ENCODE assay signal across 10 mouse cellular contexts in genomic region chr4:130273698-130274345, GRCm38 (mm10). TPM values are rescaled to one million over a fixed set of nuclear protein-coding genes. Genes with fewer than 3 reads are reported as not detected.
DNase-seq lines count a peak whose midpoint lies in the region; ATAC-seq lines count a peak whose summit lies in the region.
"Had no signal": no experiment of that assay in that cellular context is flagged by ENCODE, and none has a peak within 500 bp of the region (broad histone marks: within the 10 kb centered on the region; RNA-seq: fewer than 3 reads in every experiment).

No protein-coding gene starts in this region.

- peak overlapping the region; percentile 99 for H3K9ac ChIP-seq in forebrain, embryonic 15.5 days (replicated peaks)
- H3K9ac ChIP-seq in stomach, embryonic 16.5 days (ENCODE audit: low read length), result peak overlapping the region; percentile 81

- peak; percentile 42 for DNase-seq in embryo, embryonic 10.5 days (ENCODE audit: low spot score)
- DNase-seq in embryo, embryonic 10 days (ENCODE audit: low spot score), result no peak
- DNase-seq in right cerebral cortex, adult 18-20 months, result peak; percentile 84
- DNase-seq in right cerebral cortex, postnatal 10 days (ENCODE audit: low spot score in 2 of 2), result no peak
- peak; percentile 48 for DNase-seq in limb, embryonic 10.5 days (ENCODE audit: low spot score)
- no peak for DNase-seq in T-cell, adult 2 months (ENCODE audit: low spot score)

- H3K4me3 ChIP-seq in forebrain, embryonic 15.5 days, result peak overlapping the region; percentile 94
- peak overlapping the region; percentile 83 for H3K4me3 ChIP-seq in limb, embryonic 10.5 days
- peak overlapping the region; percentile 71 for H3K4me3 ChIP-seq in stomach, embryonic 16.5 days (replicated peaks; ENCODE audit: low read length)
- H3K4me3 ChIP-seq: erythroblast, embryonic 14.5 days had no signal

- ATAC-seq in forebrain, embryonic 15.5 days (replicated peaks), result peak; percentile 49
- ATAC-seq in stomach, embryonic 16.5 days (ENCODE audit: insufficient read depth, low FRiP score), result peak; percentile 34; the same call in 1 of the 2 replicates

- 1% methylated on average over 12 of the region's 12 CpGs for WGBS in forebrain, embryonic 15.5 days
- WGBS in limb, embryonic 10.5 days, result 11% methylated on average over 11 of the region's 12 CpGs
- WGBS in stomach, embryonic 16.5 days, result 16% methylated on average over 12 of the region's 12 CpGs

- peak overlapping the region; percentile 70 for H3K4me2 ChIP-seq in forebrain, embryonic 15.5 days (replicated peaks)
- peak overlapping the region; percentile 91 for H3K4me2 ChIP-seq in stomach, embryonic 16.5 days (ENCODE audit: low read depth, low read length)

- H3K27ac ChIP-seq in forebrain, embryonic 15.5 days (replicated peaks), result peak overlapping the region; percentile 98
- H3K27ac ChIP-seq in limb, embryonic 10.5 days, result peak overlapping the region; percentile 94
- H3K27ac ChIP-seq in stomach, embryonic 16.5 days (ENCODE audit: low read length), result peak overlapping the region; percentile 12

- H3K9me3 ChIP-seq in forebrain, embryonic 15.5 days, result no peaks in the 10 kb centered on the region
- no peaks in the 10 kb centered on the region for H3K9me3 ChIP-seq in limb, embryonic 10.5 days (replicated peaks)
- H3K9me3 ChIP-seq in stomach, embryonic 16.5 days (replicated peaks; ENCODE audit: control insufficient read depth, low read length), result no peaks in the 10 kb centered on the region

- H3K4me1 ChIP-seq in forebrain, embryonic 15.5 days, result peaks cover 39% of the 10 kb centered on the region
- H3K4me1 ChIP-seq in limb, embryonic 10.5 days, result peaks cover 31% of the 10 kb centered on the region
- peaks cover 7% of the 10 kb centered on the region for H3K4me1 ChIP-seq in stomach, embryonic 16.5 days (ENCODE audit: control insufficient read depth, insufficient read depth, low read length)

- no peaks in the 10 kb centered on the region for H3K27me3 ChIP-seq in forebrain, embryonic 15.5 days
- peaks cover 79% of the 10 kb centered on the region for H3K27me3 ChIP-seq in limb, embryonic 10.5 days (ENCODE audit: low read depth, poor library complexity, severe bottlenecking)
- peaks cover 10% of the 10 kb centered on the region; the same call in 1 of the 2 replicates for H3K27me3 ChIP-seq in stomach, embryonic 16.5 days (ENCODE audit: control insufficient read depth, insufficient read depth, low read length)

- H3K36me3 ChIP-seq in forebrain, embryonic 15.5 days, result no peaks in the 10 kb centered on the region
- no peaks in the 10 kb centered on the region for H3K36me3 ChIP-seq in limb, embryonic 10.5 days
- no peaks in the 10 kb centered on the region for H3K36me3 ChIP-seq in stomach, embryonic 16.5 days (ENCODE audit: control insufficient read depth, insufficient read depth, low read length)

RNA-seq across cellular contexts. Expression of gene Serinc2, which starts 5.2 kb away (rescaled TPM):
- 87.4 and 97.3 TPM in 2 replicates for polyA plus RNA-seq in forebrain, embryonic 15.5 days (2015; fragmentation: Nextera tagmentation; extraction: Ambion mirVana)
- polyA plus RNA-seq in limb, embryonic 10.5 days (2016; fragmentation: Nextera tagmentation; extraction: Ambion mirVana), result 15.2 and 71.5 TPM in 2 replicates
- polyA plus RNA-seq in stomach, embryonic 16.5 days (2015; fragmentation: Nextera tagmentation; extraction: Ambion mirVana), result 47.3 and 61.7 TPM in 2 replicates
- polyA plus RNA-seq: erythroblast, embryonic 14.5 days had no signal

RNA-seq across cellular contexts. Expression of gene Fabp3, which starts 34.6 kb away (rescaled TPM):
- polyA plus RNA-seq in forebrain, embryonic 15.5 days (2015; fragmentation: Nextera tagmentation; extraction: Ambion mirVana), result 95.6 and 102 TPM in 2 replicates
- 2.2 and 3.0 TPM in 2 replicates for polyA plus RNA-seq in limb, embryonic 10.5 days (2016; fragmentation: Nextera tagmentation; extraction: Ambion mirVana)
- 8.6 and 32.4 TPM in 2 replicates for polyA plus RNA-seq in stomach, embryonic 16.5 days (2015; fragmentation: Nextera tagmentation; extraction: Ambion mirVana)
- polyA plus RNA-seq: erythroblast, embryonic 14.5 days had no signal

RNA-seq across cellular contexts. Expression of gene Gm10570, which starts 34.7 kb away (rescaled TPM):
- polyA plus RNA-seq in forebrain, embryonic 15.5 days (2015; fragmentation: Nextera tagmentation; extraction: Ambion mirVana), result 0.55 and 1.1 TPM in 2 replicates
- not detected in 2 replicates for polyA plus RNA-seq in limb, embryonic 10.5 days (2016; fragmentation: Nextera tagmentation; extraction: Ambion mirVana)
- not detected in 2 replicates for polyA plus RNA-seq in stomach, embryonic 16.5 days (2015; fragmentation: Nextera tagmentation; extraction: Ambion mirVana)
- polyA plus RNA-seq: erythroblast, embryonic 14.5 days; testis, adult 2 months had no signal

RNA-seq across cellular contexts. Expression of gene Gm853, which starts 51.6 kb away (rescaled TPM):
- polyA plus RNA-seq in forebrain, embryonic 15.5 days (2015; fragmentation: Nextera tagmentation; extraction: Ambion mirVana), result 0.15 and 0.34 TPM in 2 replicates
- not detected in 2 replicates for polyA plus RNA-seq in limb, embryonic 10.5 days (2016; fragmentation: Nextera tagmentation; extraction: Ambion mirVana)
- not detected in 2 replicates for polyA plus RNA-seq in stomach, embryonic 16.5 days (2015; fragmentation: Nextera tagmentation; extraction: Ambion mirVana)
- polyA plus RNA-seq: erythroblast, embryonic 14.5 days; testis, adult 2 months had no signal

Comparison
In these comparisons a context has a peak if more than half of its experiments do, and no peak if none do; other contexts are left out.
1. DNase-seq: peak in embryo, embryonic 10.5 days (single experiment), right cerebral cortex, adult 18-20 months (single experiment) and limb, embryonic 10.5 days (single experiment); none in embryo, embryonic 10 days (single experiment), right cerebral cortex, postnatal 10 days (0 of 2) and T-cell, adult 2 months (single experiment).
2. H3K27ac ChIP-seq: peak in every context shown above with its lines; median percentile 98 in forebrain, embryonic 15.5 days; 94 in limb, embryonic 10.5 days; 12 in stomach, embryonic 16.5 days.
3. Peak in every context shown above with its lines, with median percentiles within 50 percentile points of each other: H3K4me3 ChIP-seq.